Mouse (Mus musculus): ENCODE results near the gene Shcbp1. TPM values are rescaled to one million over a fixed set of nuclear protein-coding genes. Genes with fewer than 3 reads are reported as not detected.

The Shcbp1 gene
- 4.9 and 6.3 TPM in 2 replicates for polyA plus RNA-seq (2015; fragmentation: Nextera tagmentation; extraction: Ambion mirVana)

GRCm38 (mm10) chr8:4779254-4780055 is at the start of gene Shcbp1:
Gene Shcbp1 (minus strand): TSS chr8:4779567.

Other genes starting within 250 kb of the Shcbp1 start
- 14.4 and 15.8 TPM in 2 replicates for gene Zfp958, start 166.4 kb downstream of the Shcbp1 start, polyA plus RNA-seq (2015; fragmentation: Nextera tagmentation; extraction: Ambion mirVana)

Measured in neural tube, postnatal 0 days (tissue).